Mouse (Mus musculus): ENCODE data around the gene Ifrd2.

Ifrd2 gene

GRCm38 (mm10) chr9:107576357-107577107 lies 10.9 kb upstream of the Ifrd2 start, which contains the start of gene Hyal1:
Gene Hyal1 (plus strand): TSS chr9:107576927.
- DNase-seq, result peak; percentile 90

- DNase-seq, result no peak
Observed at GRCm38 (mm10) chr9:107577871-107578270, 9.6 kb upstream of the Ifrd2 start.

GRCm38 (mm10) chr9:107578587-107578986 lies 8.9 kb upstream of the Ifrd2 start, which contains the start of gene Naa80:
Gene Naa80 (plus strand): TSS chr9:107578887.
- no peak for DNase-seq

- DNase-seq, result no peak
Observed at GRCm38 (mm10) chr9:107579023-107579900, 8.2 kb upstream of the Ifrd2 start.

- peak; percentile 95 for DNase-seq
Observed at GRCm38 (mm10) chr9:107580501-107581317, 6.7 kb upstream of the Ifrd2 start, which contains the start of gene Hyal3. Gene Hyal3 (plus strand): TSS chr9:107580818.

GRCm38 (mm10) chr9:107581584-107581983 lies 5.9 kb upstream of the Ifrd2 start:
- DNase-seq, result no peak

GRCm38 (mm10) chr9:107582509-107583062 lies 4.9 kb upstream of the Ifrd2 start:
- DNase-seq, result no peak

GRCm38 (mm10) chr9:107583174-107583573 lies 4.3 kb upstream of the Ifrd2 start:
- no peak for DNase-seq

GRCm38 (mm10) chr9:107586504-107586903 lies 938 bp upstream of the Ifrd2 start:
- DNase-seq, result no peak

- no peak for DNase-seq
Observed at GRCm38 (mm10) chr9:107587833-107588639, 594 bp downstream of the Ifrd2 start.

- peak; percentile 59 for DNase-seq
Observed at GRCm38 (mm10) chr9:107590058-107590772, 2.8 kb downstream of the Ifrd2 start.

GRCm38 (mm10) chr9:107590773-107591060 lies 3.3 kb downstream of the Ifrd2 start:
- no peak for DNase-seq

- DNase-seq, result peak; percentile 77
Observed at GRCm38 (mm10) chr9:107593101-107593976, 5.9 kb downstream of the Ifrd2 start.

- no peak for DNase-seq
Observed at GRCm38 (mm10) chr9:107594281-107595062, 7.0 kb downstream of the Ifrd2 start.

GRCm38 (mm10) chr9:107596619-107597569 lies 9.5 kb downstream of the Ifrd2 start:
- DNase-seq, result no peak

GRCm38 (mm10) chr9:107598385-107598784 lies 10.9 kb downstream of the Ifrd2 start:
- no peak for DNase-seq

- DNase-seq, result no peak
Observed at GRCm38 (mm10) chr9:107599433-107599832, 12.0 kb downstream of the Ifrd2 start.

- DNase-seq, result no peak
Observed at GRCm38 (mm10) chr9:107599842-107600241, 12.4 kb downstream of the Ifrd2 start.
